Comparison of ENCODE assay signal across 8 mouse cellular contexts in the genomic region with DNA sequence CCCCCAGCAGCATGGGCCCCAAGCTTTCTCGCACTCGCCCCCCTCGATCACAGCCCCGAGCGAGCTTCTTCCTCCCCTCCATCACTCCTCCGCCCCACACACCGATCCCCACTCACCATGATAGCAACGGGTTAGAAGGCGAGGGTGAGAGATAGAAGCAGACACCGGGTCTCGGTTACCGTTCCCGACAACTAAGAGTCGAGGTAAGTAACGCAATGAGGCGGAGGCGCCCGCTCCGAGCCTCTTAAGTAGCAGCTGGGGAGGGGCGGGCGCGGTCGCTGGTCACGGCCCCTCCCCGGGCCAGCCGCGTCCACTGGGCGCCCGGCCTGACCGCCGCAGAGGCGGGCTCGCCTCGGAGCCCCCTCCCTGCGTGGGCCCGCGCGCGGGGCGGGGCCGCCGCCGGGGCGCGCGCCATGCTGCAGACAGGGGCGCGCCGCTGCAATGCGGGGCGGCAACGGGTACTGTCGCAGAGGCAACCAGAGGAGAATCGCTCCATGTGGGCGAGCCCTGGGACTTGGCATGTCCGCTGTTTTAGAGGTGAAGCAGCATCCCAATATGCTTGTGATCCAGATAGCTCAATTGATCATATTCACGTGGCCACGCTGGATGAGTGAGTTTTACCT. TPM values are rescaled to one million over a fixed set of nuclear protein-coding genes. Genes with fewer than 3 reads are reported as not detected.
A peak's percentile ranks its signal among the peaks of the same experiment; 100 is the strongest.
DNase-seq lines count a peak whose midpoint lies in the region; ATAC-seq and TF ChIP-seq lines count a peak whose summit lies in the region.

A gene (minus strand): TSS at position 349 of the 623 bp plus-strand sequence.

- no peaks in the 10 kb centered on the region for H3K27me3 ChIP-seq in G1E (ENCODE audit: insufficient read depth, low read length)
- no peaks in the 10 kb centered on the region for H3K27me3 ChIP-seq in forebrain, embryonic 16.5 days (replicated peaks; ENCODE audit: control insufficient read depth, insufficient read depth, low read length)
- no peaks in the 10 kb centered on the region for H3K27me3 ChIP-seq in neural tube, embryonic 14.5 days (ENCODE audit: control insufficient read depth, insufficient read depth, low read length)

- intact Hi-C loops in heart, postnatal 25 days (cut with DNase I): loop anchor here (2.0 kb wide), 1 partner anchor 18 kb away; a partner anchor contains a TSS

- H3K27ac ChIP-seq in forebrain, embryonic 16.5 days (ENCODE audit: low read length): peak within 1 kb of the TSS; percentile 99
- peak within 1 kb of the TSS; percentile 94 for H3K27ac ChIP-seq in neural tube, embryonic 14.5 days (ENCODE audit: low read depth, low read length)

- no peaks in the 10 kb centered on the region for H3K9me3 ChIP-seq in G1E (replicated peaks)
- H3K9me3 ChIP-seq in forebrain, embryonic 16.5 days (ENCODE audit: control insufficient read depth, low read length): no peaks in the 10 kb centered on the region
- no peaks in the 10 kb centered on the region for H3K9me3 ChIP-seq in neural tube, embryonic 14.5 days (ENCODE audit: control insufficient read depth, low read length)

- peak; percentile 43; the same call in 1 of the 2 replicates for ATAC-seq in G1E (ENCODE audit: extremely low read depth, insufficient number of reproducible peaks, low FRiP score, poor library complexity, severe bottlenecking)
- ATAC-seq in forebrain, embryonic 16.5 days: peak; percentile 91
- ATAC-seq in neural tube, embryonic 14.5 days (ENCODE audit: low read depth): peak; percentile 95

- peak within 1 kb of the TSS; percentile 92 for H3K9ac ChIP-seq in forebrain, embryonic 16.5 days (replicated peaks; ENCODE audit: low read depth, low read length)
- H3K9ac ChIP-seq in neural tube, embryonic 14.5 days (replicated peaks; ENCODE audit: low read depth, low read length): peak within 1 kb of the TSS; percentile 69

- H3K36me3 ChIP-seq in G1E (replicated peaks): peaks cover 35% of the 10 kb centered on the region
- H3K36me3 ChIP-seq in forebrain, embryonic 16.5 days (ENCODE audit: control insufficient read depth, insufficient read depth): peaks cover 5% of the 10 kb centered on the region; the same call in 1 of the 2 replicates
- H3K36me3 ChIP-seq in neural tube, embryonic 14.5 days (ENCODE audit: control insufficient read depth, insufficient read depth, low read length): peaks cover 9% of the 10 kb centered on the region; the same call in 1 of the 2 replicates

- peak within 1 kb of the TSS; percentile 78 for H3K4me3 ChIP-seq in G1E (ENCODE audit: low read depth, low read length)
- peak within 1 kb of the TSS; percentile 82 for H3K4me3 ChIP-seq in forebrain, embryonic 16.5 days (replicated peaks; ENCODE audit: low read length)
- peak within 1 kb of the TSS; percentile 68 for H3K4me3 ChIP-seq in neural tube, embryonic 14.5 days (ENCODE audit: low read depth, low read length)

- WGBS in forebrain, embryonic 16.5 days: under 1% methylated on average over 58 of the region's 58 CpGs
- WGBS in neural tube, embryonic 14.5 days: under 1% methylated on average over 35 of the region's 58 CpGs

- H3K4me2 ChIP-seq in forebrain, embryonic 16.5 days (ENCODE audit: low read length): peak within 1 kb of the TSS; percentile 99
- H3K4me2 ChIP-seq in neural tube, embryonic 14.5 days (ENCODE audit: low read depth, low read length): peak within 1 kb of the TSS; percentile 97

- no peak for TF ChIP-seq CTCF in G1E (IDR thresholded peaks at IDR 0.05; ENCODE audit: low read depth, low read length)

- peak; percentile 87 for DNase-seq in G1E (ENCODE audit: low spot score)
- DNase-seq in cerebellum, adult 11-12 months: peak; percentile 95
- peak; percentile 91 for DNase-seq in heart, postnatal 25 days (ENCODE audit: low spot score)
- peak; percentile 92 to 94 for DNase-seq in layer of hippocampus, adult 18-20 months (ENCODE audit: low spot score in 2 of 2)
- DNase-seq in lung, adult 18-20 months: peak; percentile 92 to 93
- peak; percentile 94 for DNase-seq in testis, postnatal 10 days (ENCODE audit: low spot score)

- peaks cover 40% of the 10 kb centered on the region for H3K4me1 ChIP-seq in G1E (ENCODE audit: insufficient read depth, low read depth, low read length)
- H3K4me1 ChIP-seq in forebrain, embryonic 16.5 days (replicated peaks; ENCODE audit: control insufficient read depth, insufficient read depth, low read length): peaks cover 25% of the 10 kb centered on the region
- peaks cover 20% of the 10 kb centered on the region for H3K4me1 ChIP-seq in neural tube, embryonic 14.5 days (ENCODE audit: control insufficient read depth, insufficient read depth, low read length)

RNA-seq across cellular contexts. Expression of the gene that starts here (rescaled TPM):
- 1,654 and 1,866 TPM in 2 replicates for total RNA-seq in G1E (2014; fragmentation: Nextera tagmentation)
- 717 and 929 TPM in 2 replicates for total RNA-seq in G1E (2017)
- polyA plus RNA-seq in G1E (2012): 255 and 384 TPM in 2 replicates
- 1,178 and 1,185 TPM in 2 replicates for polyA plus RNA-seq in forebrain, embryonic 16.5 days (2015; fragmentation: Nextera tagmentation; extraction: Ambion mirVana)
- total RNA-seq in heart, postnatal 25 days (2021): 100 to 1,000 TPM; 163 to 175 TPM
- total RNA-seq in layer of hippocampus, adult 18-20 months (2021): 100 to 1,000 TPM; 448 to 490 TPM
- 1,186 and 1,301 TPM in 2 replicates for polyA plus RNA-seq in neural tube, embryonic 14.5 days (2014; fragmentation: Nextera tagmentation; extraction: Ambion mirVana)

Comparison
In these comparisons a context has a peak if more than half of its experiments do, and no peak if none do; other contexts are left out.
1. Peak in every context shown above with its lines: DNase-seq, ATAC-seq, H3K4me3 ChIP-seq and H3K27ac ChIP-seq.
2. ATAC-seq: peak in every context shown above with its lines; median percentile 95 in neural tube, embryonic 14.5 days; 91 in forebrain, embryonic 16.5 days; 43 in G1E.